Comparison of ENCODE assay signal across 30 mouse cellular contexts in the genomic region with DNA sequence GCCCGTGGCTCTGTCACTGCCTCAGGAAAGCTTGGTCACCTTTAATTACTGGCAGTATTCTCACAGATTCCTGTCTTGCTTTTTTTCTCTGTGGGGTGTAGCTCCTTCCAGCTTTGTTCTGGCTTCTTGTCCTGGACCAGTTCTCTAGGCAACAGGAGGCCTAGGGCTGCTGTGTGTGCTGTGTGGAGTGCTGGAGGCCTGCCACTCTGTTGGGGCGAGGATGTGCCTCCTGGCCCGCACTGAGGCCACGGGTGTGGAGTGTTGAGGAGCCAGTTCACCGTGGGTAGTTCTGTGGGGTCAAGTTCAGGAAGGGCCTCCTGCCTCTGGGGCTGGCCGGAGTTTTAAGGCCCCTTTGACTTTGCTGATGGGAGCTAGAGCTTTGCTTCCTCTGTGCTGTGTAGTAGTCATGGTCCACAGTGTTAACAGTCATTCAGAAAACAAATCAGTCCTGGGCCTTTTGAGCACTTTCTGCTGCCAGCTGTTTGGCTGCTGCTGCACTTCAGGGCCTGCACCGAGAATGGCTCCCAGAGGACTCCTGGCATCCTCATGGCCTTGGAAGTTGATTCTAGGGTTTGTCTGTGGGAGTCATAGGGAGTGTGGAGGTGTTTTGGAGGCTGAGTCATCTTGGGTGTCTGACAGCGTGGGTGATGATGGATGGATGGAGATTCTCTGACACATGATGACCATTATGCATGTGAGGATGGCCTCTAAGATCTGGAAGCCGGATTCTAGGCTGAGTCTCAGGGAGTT. TPM values are rescaled to one million over a fixed set of nuclear protein-coding genes. Genes with fewer than 3 reads are reported as not detected.
DNase-seq lines count a peak whose midpoint lies in the region; ATAC-seq and TF ChIP-seq lines count a peak whose summit lies in the region.
"Had no signal": no experiment of that assay in that cellular context is flagged by ENCODE, and none has a peak within 500 bp of the region (broad histone marks: within the 10 kb centered on the region; RNA-seq: fewer than 3 reads in every experiment).

No protein-coding gene starts in this region.

- H3K4me1 ChIP-seq in heart, embryonic 11.5 days (ENCODE audit: control insufficient read depth, insufficient read depth, low read length), result peaks cover 4% of the 10 kb centered on the region; the same call in 1 of the 2 replicates
- 0 out of 2 replicates have a peak, but pooled peaks cover 9% of the 10 kb centered on the region for H3K4me1 ChIP-seq in embryonic fibroblast, embryonic 13.5 days (ENCODE audit: control insufficient read depth, insufficient read depth, low read length)
- H3K4me1 ChIP-seq: forebrain, embryonic 10.5 days; kidney, embryonic 15.5 days; limb, embryonic 13.5 days; lung, embryonic 15.5 days; midbrain, embryonic 12.5 days had no signal

- no peak for ATAC-seq in heart, embryonic 11.5 days (replicated peaks; ENCODE audit: insufficient number of reproducible peaks, low FRiP score, low TSS enrichment)
- ATAC-seq: forebrain, postnatal 0 days; hindbrain, embryonic 16.5 days; intestine, postnatal 0 days had no signal

- H3K27me3 ChIP-seq in heart, embryonic 11.5 days (ENCODE audit: control insufficient read depth, insufficient read depth, low read length), result no peaks in the 10 kb centered on the region
- H3K27me3 ChIP-seq: CH12.LX; kidney, embryonic 15.5 days; limb, embryonic 13.5 days; lung, embryonic 15.5 days; midbrain, embryonic 12.5 days; neural tube, embryonic 12.5 days had no signal

- no peak overlapping the region for H3K4me3 ChIP-seq in heart, embryonic 11.5 days (ENCODE audit: low read depth, low read length)
- H3K4me3 ChIP-seq in embryonic fibroblast, embryonic 13.5 days (ENCODE audit: insufficient read depth, low read length), result no peak overlapping the region
- H3K4me3 ChIP-seq: forebrain, embryonic 10.5 days; heart, embryonic 10.5 days; kidney, embryonic 15.5 days; limb, embryonic 13.5 days; lung, embryonic 15.5 days; midbrain, embryonic 12.5 days; neural tube, embryonic 12.5 days had no signal

- H3K4me2 ChIP-seq in heart, embryonic 11.5 days, result no peak overlapping the region
- H3K4me2 ChIP-seq: kidney, embryonic 15.5 days; limb, embryonic 13.5 days; lung, embryonic 15.5 days; midbrain, embryonic 12.5 days; neural tube, embryonic 12.5 days had no signal

- intact Hi-C loops in heart, postnatal 10 days (cut with DNase I), result no loop called here

- TF ChIP-seq POLR2A in embryonic fibroblast, embryonic 13.5 days (IDR thresholded peaks at IDR 0.05; ENCODE audit: low read depth, low read length), result no peak

- no peak for TF ChIP-seq CTCF in embryonic fibroblast, embryonic 13.5 days (IDR thresholded peaks at IDR 0.05; ENCODE audit: borderline replicate concordance, insufficient read depth, low read length)

- H3K9ac ChIP-seq in heart, embryonic 11.5 days (ENCODE audit: low read depth, low read length), result no peak overlapping the region
- H3K9ac ChIP-seq: forebrain, postnatal 0 days; kidney, embryonic 15.5 days; limb, embryonic 13.5 days; liver, embryonic 14.5 days; lung, embryonic 15.5 days; midbrain, embryonic 12.5 days; neural tube, embryonic 12.5 days had no signal

- H3K36me3 ChIP-seq in heart, embryonic 11.5 days (ENCODE audit: control insufficient read depth, insufficient read depth, low read length), result peaks cover 12% of the 10 kb centered on the region

- peak; percentile 70 to 86 for DNase-seq in adrenal gland, adult (ENCODE audit: inconsistent age in 2 of 2, low spot score in 1 of 2)
- DNase-seq in adrenal gland, adult 8-10 months, result no peak
- peak; percentile 25 to 33 for DNase-seq in heart, postnatal 10 days
- peak; percentile 94 for DNase-seq in NIH3T3 (ENCODE audit: low read depth)
- DNase-seq in spleen, postnatal 36 days (ENCODE audit: low spot score in 2 of 2), result no peak
- DNase-seq in right cerebral cortex, postnatal 4 days, result no peak
- DNase-seq: cerebellum, postnatal 14 days; forebrain, postnatal 0 days; kidney, postnatal 4 days; layer of hippocampus, postnatal 36 days; right cerebral cortex, adult 18-20 months; thymus, postnatal 36 days had no signal

- no peak overlapping the region for H3K27ac ChIP-seq in heart, embryonic 11.5 days (ENCODE audit: low read depth, low read length)
- peak overlapping the region; percentile 77 for H3K27ac ChIP-seq in embryonic fibroblast, embryonic 13.5 days (ENCODE audit: insufficient read depth, low read length)
- H3K27ac ChIP-seq: forebrain, embryonic 10.5 days; heart, embryonic 10.5 days; kidney, embryonic 15.5 days; limb, embryonic 13.5 days; liver, embryonic 14.5 days; lung, embryonic 15.5 days; midbrain, embryonic 12.5 days; neural tube, embryonic 12.5 days had no signal

- H3K9me3 ChIP-seq in heart, embryonic 11.5 days (replicated peaks; ENCODE audit: control insufficient read depth, low read length), result no peaks in the 10 kb centered on the region
- H3K9me3 ChIP-seq: forebrain, embryonic 10.5 days; heart, embryonic 10.5 days; kidney, embryonic 15.5 days; limb, embryonic 13.5 days; lung, embryonic 15.5 days; midbrain, embryonic 12.5 days; neural tube, embryonic 12.5 days had no signal

- WGBS in heart, embryonic 11.5 days (ENCODE audit: insufficient replicate concordance), result 83% methylated on average over 9 of the region's 9 CpGs

RNA-seq across cellular contexts. Expression of gene Banp, which starts 41.1 kb away (rescaled TPM):
- 10 to 100 TPM; 16.5 to 40.8 (median 27.9) TPM for total RNA-seq in adrenal gland, adult 8-10 months (2022)
- total RNA-seq in heart, postnatal 10 days (2021), result 10 to 100 TPM in 1 of 2 experiments, 1 to 10 TPM in 1; 9.8 to 11.9 TPM
- polyA plus RNA-seq in heart, embryonic 11.5 days (2014; fragmentation: Nextera tagmentation; extraction: Ambion mirVana), result 39.7 and 40.1 TPM in 2 replicates
- polyA plus RNA-seq in embryonic fibroblast, embryonic 13.5 days (2011; ENCODE audit: insufficient read length, low read depth, missing spikeins), result 32.1 and 38.9 TPM in 2 replicates

RNA-seq across cellular contexts. Expression of gene Car5a, which starts 46.0 kb away (rescaled TPM):
- not detected for total RNA-seq in adrenal gland, adult 8-10 months (2022)
- not detected for total RNA-seq in heart, postnatal 10 days (2021)
- 0.17 TPM in 1 of 2 replicates, not detected in the other for polyA plus RNA-seq in heart, embryonic 11.5 days (2014; fragmentation: Nextera tagmentation; extraction: Ambion mirVana)
- 0.53 and 3.5 TPM in 2 replicates for polyA plus RNA-seq in embryonic fibroblast, embryonic 13.5 days (2011; ENCODE audit: insufficient read length, low read depth, missing spikeins)
- total RNA-seq: forebrain, postnatal 0 days; heart, postnatal 14 days; layer of hippocampus, postnatal 36 days; MEL; monocyte, adult 5-6 weeks had no signal
- polyA plus RNA-seq: embryonic facial prominence, embryonic 14.5 days; forebrain, embryonic 10.5 days; heart, embryonic 10.5 days; limb, embryonic 13.5 days; lung, embryonic 15.5 days; testis, adult 2 months had no signal

Comparison
In these comparisons a context has a peak if more than half of its experiments do, and no peak if none do; other contexts are left out.
1. DNase-seq: peak in adrenal gland, adult (2 of 2), heart, postnatal 10 days (2 of 2) and NIH3T3 (single experiment); none in adrenal gland, adult 8-10 months (single experiment), spleen, postnatal 36 days (0 of 2) and right cerebral cortex, postnatal 4 days (single experiment).